Mouse (Mus musculus): ENCODE results near the gene Rufy1.
A peak's percentile ranks its signal among the peaks of the same experiment; 100 is the strongest.

GRCm38 (mm10) chr11:50377892-50378684 is 52.8 kb downstream of the Rufy1 start:
- TF ChIP-seq POLR2A (IDR thresholded peaks at IDR 0.05; ENCODE audit: insufficient read length, low read depth) (peak; percentile 46), REST (IDR thresholded peaks at IDR 0.05; ENCODE audit: insufficient read depth, insufficient read length) (no peak), MYOG (IDR thresholded peaks at IDR 0.05; ENCODE audit: control insufficient read depth in 1 of 3, insufficient read depth in 1 of 3, insufficient read length in 2 of 3, low read depth in 2 of 3) (no peak), MYOD1 (IDR thresholded peaks at IDR 0.05; ENCODE audit: control insufficient read depth in 1 of 3, insufficient read length in 2 of 3, low read depth in 2 of 3) (peak in 1 of 3 experiments; percentile 18), POLR2AphosphoS2 (IDR thresholded peaks at IDR 0.05; ENCODE audit: insufficient read length, low read depth) (peak; percentile 82), E2F4 (IDR thresholded peaks at IDR 0.05; ENCODE audit: insufficient read depth) (peak; percentile 23), MAX (IDR thresholded peaks at IDR 0.05; ENCODE audit: low read depth) (no peak), CEBPB (IDR thresholded peaks at IDR 0.05; ENCODE audit: insufficient read depth, poor library complexity, severe bottlenecking) (peak; percentile 100), TCF3 (IDR thresholded peaks at IDR 0.05; ENCODE audit: insufficient read length, low read depth) (no peak), TCF12 (IDR thresholded peaks at IDR 0.05; ENCODE audit: insufficient read depth, poor library complexity, severe bottlenecking) (no peak)

Data from myocyte (in vitro differentiated cells).